ENCODE assay signal across 19 mouse cellular contexts in the genomic region with DNA sequence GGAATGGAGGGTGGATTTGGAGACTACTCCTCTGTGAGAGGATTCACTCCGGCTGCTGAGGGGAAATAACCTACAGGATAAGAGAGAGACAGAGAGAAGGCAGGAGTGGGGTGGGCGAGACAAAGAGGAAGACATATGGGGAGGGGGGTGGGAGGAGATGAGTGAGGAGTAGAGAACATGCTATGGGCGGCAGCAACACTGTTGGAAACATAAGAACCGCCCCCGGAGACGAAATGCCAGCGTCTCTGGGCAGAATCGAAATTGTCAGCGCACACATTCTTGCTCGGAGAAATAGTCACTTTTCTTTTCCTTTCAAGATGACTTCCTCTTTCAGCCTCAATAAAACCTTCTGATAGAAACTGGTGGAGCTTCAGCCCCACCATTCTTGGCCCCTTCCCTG.
A peak's percentile ranks its signal among the peaks of the same experiment; 100 is the strongest.
DNase-seq lines count a peak whose midpoint lies in the region; ATAC-seq lines count a peak whose summit lies in the region.
"Had no signal": no experiment of that assay in that cellular context is flagged by ENCODE, and none has a peak within 500 bp of the region (broad histone marks: within the 10 kb centered on the region; RNA-seq: fewer than 3 reads in every experiment).

No protein-coding gene starts in this region.

- no peaks in the 10 kb centered on the region for H3K9me3 ChIP-seq in midbrain, embryonic 10.5 days (replicated peaks)
- H3K9me3 ChIP-seq: embryonic facial prominence, embryonic 13.5 days; forebrain, embryonic 10.5 days; midbrain, embryonic 13.5 days had no signal

- ATAC-seq in erythroblast, adult 5-6 weeks (replicated peaks; ENCODE audit: low FRiP score, poor library complexity, severe bottlenecking) = no peak
- ATAC-seq: midbrain, embryonic 13.5 days; Patski had no signal

- 91% methylated on average over 10 of the region's 10 CpGs for WGBS in midbrain, embryonic 10.5 days

- no peaks in the 10 kb centered on the region for H3K4me1 ChIP-seq in midbrain, embryonic 10.5 days
- H3K4me1 ChIP-seq: embryonic facial prominence, embryonic 13.5 days; forebrain, embryonic 10.5 days; midbrain, embryonic 13.5 days had no signal

- intact Hi-C loops in left cerebral cortex, postnatal 14 days (cut with DNase I) = no loop called here

- no peaks in the 10 kb centered on the region for H3K36me3 ChIP-seq in midbrain, embryonic 10.5 days
- H3K36me3 ChIP-seq: embryonic facial prominence, embryonic 13.5 days; forebrain, embryonic 10.5 days; midbrain, embryonic 13.5 days had no signal

- H3K4me3 ChIP-seq in midbrain, embryonic 10.5 days = no peak overlapping the region
- H3K4me3 ChIP-seq: embryonic facial prominence, embryonic 13.5 days; forebrain, embryonic 10.5 days; gastrocnemius, adult 2 months; midbrain, embryonic 13.5 days had no signal

- peak; percentile 71 to 87 for DNase-seq in layer of hippocampus, adult 18-20 months (ENCODE audit: low spot score in 2 of 2)
- no peak for DNase-seq in layer of hippocampus, postnatal 25 days (ENCODE audit: extremely low spot score in 1 of 2, low spot score in 1 of 2)
- peak; percentile 52 to 58 for DNase-seq in frontal cortex, postnatal 14 days (ENCODE audit: low spot score in 2 of 2)
- DNase-seq in left cerebral cortex, postnatal 14 days (ENCODE audit: low spot score in 2 of 2) = peak; percentile 76 to 80
- DNase-seq in right cerebral cortex, postnatal 36 days (ENCODE audit: low spot score in 2 of 2) = peak; percentile 81 to 85
- no peak for DNase-seq in midbrain, embryonic 10.5 days (ENCODE audit: low spot score)
- DNase-seq: B cell, adult 2 months; cerebellum, postnatal 25 days; gastrocnemius, adult 2 months; heart, postnatal 14 days; kidney, adult 9 months; lung, adult 18-20 months; lung, postnatal 4 days; thymus, postnatal 36 days had no signal

- no peaks in the 10 kb centered on the region for H3K27me3 ChIP-seq in midbrain, embryonic 10.5 days (ENCODE audit: low read depth, poor library complexity, severe bottlenecking)
- H3K27me3 ChIP-seq: embryonic facial prominence, embryonic 13.5 days; midbrain, embryonic 13.5 days had no signal

- H3K27ac ChIP-seq in midbrain, embryonic 10.5 days (replicated peaks) = no peak overlapping the region
- H3K27ac ChIP-seq: embryonic facial prominence, embryonic 13.5 days; forebrain, embryonic 10.5 days; gastrocnemius, adult 2 months; midbrain, embryonic 13.5 days had no signal

Comparison
In these comparisons a context has a peak if more than half of its experiments do, and no peak if none do; other contexts are left out.
1. DNase-seq: peak in layer of hippocampus, adult 18-20 months (2 of 2), frontal cortex, postnatal 14 days (2 of 2), left cerebral cortex, postnatal 14 days (2 of 2) and right cerebral cortex, postnatal 36 days (2 of 2); none in layer of hippocampus, postnatal 25 days (0 of 2) and midbrain, embryonic 10.5 days (single experiment).